Mouse (Mus musculus): Measurements from ENCODE around the gene Nanos3. TPM values are rescaled to one million over a fixed set of nuclear protein-coding genes. Genes with fewer than 3 reads are reported as not detected.

Nanos3 gene
- polyA plus RNA-seq, 1 experiment from 2014 or later, result 1.8 TPM

- 91% methylated on average over 31 of the region's 31 CpGs for WGBS
- ATAC-seq (replicated peaks; ENCODE audit: low FRiP score) (no peak), DNase-seq (ENCODE audit: low spot score) (no peak)
- no peaks in the 10 kb centered on the region for H3K9me3 ChIP-seq (ENCODE audit: control insufficient read depth, low read length)
- H3K27me3 ChIP-seq (replicated peaks; ENCODE audit: control insufficient read depth, insufficient read depth, low read length), result no peaks in the 10 kb centered on the region
- H3K4me2 ChIP-seq, result no peak overlapping the region
- H3K4me1 ChIP-seq (replicated peaks; ENCODE audit: control insufficient read depth, insufficient read depth, low read length), result peaks cover 8% of the 10 kb centered on the region
- H3K27ac ChIP-seq (ENCODE audit: low read depth, low read length), result no peak overlapping the region
- no peak overlapping the region for H3K4me3 ChIP-seq (ENCODE audit: low read depth, low read length)
- H3K36me3 ChIP-seq (ENCODE audit: control insufficient read depth, insufficient read depth, low read length), result peaks cover 10% of the 10 kb centered on the region
- no peak overlapping the region for H3K9ac ChIP-seq (ENCODE audit: low read depth, low read length)
These were observed 27.0 kb upstream of the Nanos3 start for GRCm38 (mm10) chr8:84211881-84212563.

GRCm38 (mm10) chr8:84211202-84211601 is 26.2 kb upstream of the Nanos3 start:
- no peak overlapping the region for H3K4me3 ChIP-seq (ENCODE audit: low read depth, low read length)
- H3K36me3 ChIP-seq (ENCODE audit: control insufficient read depth, insufficient read depth, low read length), result peaks cover 10% of the 10 kb centered on the region
- H3K9ac ChIP-seq (ENCODE audit: low read depth, low read length), result no peak overlapping the region
- H3K9me3 ChIP-seq (ENCODE audit: control insufficient read depth, low read length), result no peaks in the 10 kb centered on the region
- no peak for DNase-seq (ENCODE audit: low spot score)
- H3K4me1 ChIP-seq (replicated peaks; ENCODE audit: control insufficient read depth, insufficient read depth, low read length), result peaks cover 8% of the 10 kb centered on the region
- no peak overlapping the region for H3K27ac ChIP-seq (ENCODE audit: low read depth, low read length)
- WGBS, result 90% methylated on average over 3 of the region's 3 CpGs
- no peak overlapping the region for H3K4me2 ChIP-seq
- ATAC-seq (replicated peaks; ENCODE audit: low FRiP score), result no peak
- H3K27me3 ChIP-seq (replicated peaks; ENCODE audit: control insufficient read depth, insufficient read depth, low read length), result no peaks in the 10 kb centered on the region

GRCm38 (mm10) chr8:84210167-84210791 is 25.3 kb upstream of the Nanos3 start:
- Histone ChIP-seq H3K27ac (ENCODE audit: low read depth, low read length) (no peak overlapping the region), H3K9ac (ENCODE audit: low read depth, low read length) (no peak overlapping the region), H3K9me3 (ENCODE audit: control insufficient read depth, low read length) (no peaks in the 10 kb centered on the region), H3K4me3 (ENCODE audit: low read depth, low read length) (no peak overlapping the region), H3K27me3 (replicated peaks; ENCODE audit: control insufficient read depth, insufficient read depth, low read length) (no peaks in the 10 kb centered on the region), H3K4me1 (replicated peaks; ENCODE audit: control insufficient read depth, insufficient read depth, low read length) (peaks cover 8% of the 10 kb centered on the region), H3K4me2 (0 out of 2 replicates have a peak overlapping the region, but pooled peaks have one; percentile 7), H3K36me3 (ENCODE audit: control insufficient read depth, insufficient read depth, low read length) (peaks cover 12% of the 10 kb centered on the region)
- 58% methylated on average over 34 of the region's 34 CpGs for WGBS
- ATAC-seq (replicated peaks; ENCODE audit: low FRiP score) (peak; percentile 63), DNase-seq (ENCODE audit: low spot score) (peak; percentile 79)

- Histone ChIP-seq H3K36me3 (ENCODE audit: control insufficient read depth, insufficient read depth, low read length) (peaks cover 12% of the 10 kb centered on the region), H3K9me3 (ENCODE audit: control insufficient read depth, low read length) (no peaks in the 10 kb centered on the region), H3K27me3 (replicated peaks; ENCODE audit: control insufficient read depth, insufficient read depth, low read length) (no peaks in the 10 kb centered on the region), H3K9ac (ENCODE audit: low read depth, low read length) (0 out of 2 replicates have a peak overlapping the region, but pooled peaks have one; percentile 37), H3K4me2 (no peak overlapping the region; the same call in 1 of the 2 replicates), H3K4me1 (replicated peaks; ENCODE audit: control insufficient read depth, insufficient read depth, low read length) (peaks cover 13% of the 10 kb centered on the region), H3K27ac (ENCODE audit: low read depth, low read length) (peak overlapping the region; percentile 64), H3K4me3 (ENCODE audit: low read depth, low read length) (0 out of 2 replicates have a peak overlapping the region, but pooled peaks have one; percentile 3)
- ATAC-seq (replicated peaks; ENCODE audit: low FRiP score), result no peak
- no peak for DNase-seq (ENCODE audit: low spot score)
- 72% methylated on average over 17 of the region's 17 CpGs for WGBS
These were observed 23.7 kb upstream of the Nanos3 start for GRCm38 (mm10) chr8:84208381-84209380.

GRCm38 (mm10) chr8:84207811-84208210 is 22.8 kb upstream of the Nanos3 start:
- Histone ChIP-seq H3K4me1 (replicated peaks; ENCODE audit: control insufficient read depth, insufficient read depth, low read length) (peaks cover 20% of the 10 kb centered on the region), H3K36me3 (ENCODE audit: control insufficient read depth, insufficient read depth, low read length) (peaks cover 12% of the 10 kb centered on the region), H3K4me3 (ENCODE audit: low read depth, low read length) (no peak overlapping the region), H3K27me3 (replicated peaks; ENCODE audit: control insufficient read depth, insufficient read depth, low read length) (no peaks in the 10 kb centered on the region), H3K9me3 (ENCODE audit: control insufficient read depth, low read length) (no peaks in the 10 kb centered on the region), H3K27ac (ENCODE audit: low read depth, low read length) (peak overlapping the region; percentile 64), H3K4me2 (peak overlapping the region; percentile 27; the same call in 1 of the 2 replicates), H3K9ac (ENCODE audit: low read depth, low read length) (no peak overlapping the region)
- no peak for ATAC-seq (replicated peaks; ENCODE audit: low FRiP score)
- WGBS, result 43% methylated on average over 7 of the region's 7 CpGs
- peak; percentile 41 for DNase-seq (ENCODE audit: low spot score)

GRCm38 (mm10) chr8:84206666-84207065 is 21.6 kb upstream of the Nanos3 start:
- peaks cover 7% of the 10 kb centered on the region; the same call in 1 of the 2 replicates for H3K36me3 ChIP-seq (ENCODE audit: control insufficient read depth, insufficient read depth, low read length)
- no peak overlapping the region for H3K4me2 ChIP-seq
- H3K27me3 ChIP-seq (replicated peaks; ENCODE audit: control insufficient read depth, insufficient read depth, low read length), result no peaks in the 10 kb centered on the region
- 79% methylated on average over 3 of the region's 3 CpGs for WGBS
- no peak for ATAC-seq (replicated peaks; ENCODE audit: low FRiP score)
- H3K9ac ChIP-seq (ENCODE audit: low read depth, low read length), result no peak overlapping the region
- no peak overlapping the region for H3K27ac ChIP-seq (ENCODE audit: low read depth, low read length)
- H3K9me3 ChIP-seq (ENCODE audit: control insufficient read depth, low read length), result no peaks in the 10 kb centered on the region
- peaks cover 30% of the 10 kb centered on the region for H3K4me1 ChIP-seq (replicated peaks; ENCODE audit: control insufficient read depth, insufficient read depth, low read length)
- DNase-seq (ENCODE audit: low spot score), result no peak
- no peak overlapping the region for H3K4me3 ChIP-seq (ENCODE audit: low read depth, low read length)

GRCm38 (mm10) chr8:84205073-84205472 is 20.1 kb upstream of the Nanos3 start:
- no peak overlapping the region for H3K4me2 ChIP-seq
- no peaks in the 10 kb centered on the region for H3K27me3 ChIP-seq (replicated peaks; ENCODE audit: control insufficient read depth, insufficient read depth, low read length)
- whole genome bisulfite sequencing, result 86% methylated on average over 5 of the region's 5 CpGs
- H3K4me3 ChIP-seq (ENCODE audit: low read depth, low read length), result no peak overlapping the region
- ATAC-seq (replicated peaks; ENCODE audit: low FRiP score) (no peak), DNase-seq (ENCODE audit: low spot score) (no peak)
- peaks cover 44% of the 10 kb centered on the region for H3K4me1 ChIP-seq (replicated peaks; ENCODE audit: control insufficient read depth, insufficient read depth, low read length)
- H3K9ac ChIP-seq (ENCODE audit: low read depth, low read length), result no peak overlapping the region
- H3K9me3 ChIP-seq (ENCODE audit: control insufficient read depth, low read length), result no peaks in the 10 kb centered on the region
- H3K36me3 ChIP-seq (ENCODE audit: control insufficient read depth, insufficient read depth, low read length), result peaks cover 7% of the 10 kb centered on the region; the same call in 1 of the 2 replicates
- H3K27ac ChIP-seq (ENCODE audit: low read depth, low read length), result no peak overlapping the region

All from liver, embryonic 11.5 days (tissue).